Mouse (Mus musculus) lung, adult 2 months (tissue): ENCODE measurements around the gene Mff.

ENCODE experiments used
- CTCF ChIP-seq: fragments of 200-500 bp; IDR thresholded peaks from 2 replicates; pipeline ENCODE4 v1.5.1; 2011; ENCODE audit warnings: mild to moderate bottlenecking, low read length, control low read depth; ENCODE audit not compliant: insufficient read depth
- POLR2A ChIP-seq: fragments of 200-500 bp; IDR thresholded peaks from 2 replicates; pipeline ENCODE4 v1.6.1; 2011; ENCODE audit warnings: low read depth, mild to moderate bottlenecking, control low read depth, low read length, borderline replicate concordance; ENCODE audit errors: extremely low read depth

GRCm38 (mm10) chr1:82798922-82799321 lies 74.2 kb downstream of the Mff start:
- TF ChIP-seq CTCF, result no peak
- no peak for TF ChIP-seq POLR2A
